15 mouse cellular contexts compared by ENCODE assay signal in genomic region chr17:8100405-8101296, GRCm38 (mm10). TPM values are rescaled to one million over a fixed set of nuclear protein-coding genes. Genes with fewer than 3 reads are reported as not detected.
DNase-seq lines count a peak whose midpoint lies in the region; ATAC-seq and TF ChIP-seq lines count a peak whose summit lies in the region.
"Not testable (repeated sequence)": the region's sequence is repeated elsewhere in the genome, so short reads cannot be mapped to it uniquely, and the experiment has no call there.
"Had no signal": no experiment of that assay in that cellular context is flagged by ENCODE, and none has a peak within 500 bp of the region (broad histone marks: within the 10 kb centered on the region; RNA-seq: fewer than 3 reads in every experiment).

No protein-coding gene starts in this region.

- TF ChIP-seq CTCF in hindbrain, postnatal 0 days (IDR thresholded peaks at IDR 0.05; ENCODE audit: low read depth); midbrain, postnatal 0 days (IDR thresholded peaks at IDR 0.05): not testable (repeated sequence)

- H3K9ac ChIP-seq in forebrain, embryonic 13.5 days; hindbrain, embryonic 12.5 days; hindbrain, postnatal 0 days (replicated peaks; ENCODE audit: low read length); limb, embryonic 11.5 days (ENCODE audit: low read length); midbrain, embryonic 12.5 days (replicated peaks); midbrain, postnatal 0 days (replicated peaks; ENCODE audit: low read length, poor library complexity, severe bottlenecking); neural tube, embryonic 15.5 days (replicated peaks): not testable (repeated sequence)

- not testable (repeated sequence) for H3K4me1 ChIP-seq in forebrain, embryonic 13.5 days; hindbrain, embryonic 12.5 days; hindbrain, postnatal 0 days (ENCODE audit: insufficient read depth, low read length); limb, embryonic 11.5 days (ENCODE audit: control insufficient read depth, insufficient read depth, low read length); midbrain, embryonic 12.5 days; midbrain, postnatal 0 days (ENCODE audit: insufficient read depth, low read length); neural tube, embryonic 15.5 days

- not testable (repeated sequence) for H3K4me2 ChIP-seq in forebrain, embryonic 13.5 days; hindbrain, embryonic 12.5 days (replicated peaks); hindbrain, postnatal 0 days (ENCODE audit: low read depth, low read length); limb, embryonic 11.5 days (ENCODE audit: low read depth, severe bottlenecking); midbrain, embryonic 12.5 days (replicated peaks); midbrain, postnatal 0 days (ENCODE audit: low read depth, low read length, poor library complexity, severe bottlenecking); neural tube, embryonic 15.5 days

- not testable (repeated sequence) for H3K4me3 ChIP-seq in forebrain, embryonic 13.5 days; hindbrain, embryonic 12.5 days; hindbrain, postnatal 0 days (ENCODE audit: low read length); limb, embryonic 11.5 days (ENCODE audit: low read depth, low read length); midbrain, embryonic 12.5 days; midbrain, postnatal 0 days (ENCODE audit: low read depth, low read length); neural tube, embryonic 15.5 days (replicated peaks)

- not testable (repeated sequence) for H3K27ac ChIP-seq in forebrain, embryonic 13.5 days; hindbrain, embryonic 12.5 days; hindbrain, postnatal 0 days; limb, embryonic 11.5 days (replicated peaks; ENCODE audit: low read depth, low read length); midbrain, embryonic 12.5 days (replicated peaks); midbrain, postnatal 0 days (ENCODE audit: low read depth, low read length); neural tube, embryonic 15.5 days (replicated peaks)

- WGBS in forebrain, embryonic 13.5 days: 4% methylated on average over 9 of the region's 26 CpGs
- 35% methylated on average over 7 of the region's 26 CpGs for WGBS in hindbrain, embryonic 12.5 days
- WGBS in hindbrain, postnatal 0 days: 9% methylated on average over 7 of the region's 26 CpGs
- 32% methylated on average over 7 of the region's 26 CpGs for WGBS in limb, embryonic 11.5 days
- WGBS in midbrain, embryonic 12.5 days: 67% methylated on average over 3 of the region's 26 CpGs
- WGBS in midbrain, postnatal 0 days: 10% methylated on average over 5 of the region's 26 CpGs
- WGBS in neural tube, embryonic 15.5 days: 5% methylated on average over 6 of the region's 26 CpGs

- DNase-seq in hindbrain, postnatal 0 days (ENCODE audit: low spot score); limb, embryonic 11.5 days (ENCODE audit: low spot score); midbrain, postnatal 0 days (ENCODE audit: low spot score): not testable (repeated sequence)

- H3K9me3 ChIP-seq in forebrain, embryonic 13.5 days (replicated peaks); hindbrain, embryonic 12.5 days (replicated peaks); hindbrain, postnatal 0 days (ENCODE audit: low read length); limb, embryonic 11.5 days (ENCODE audit: control insufficient read depth, low read length); midbrain, embryonic 12.5 days; midbrain, postnatal 0 days (ENCODE audit: low read length); neural tube, embryonic 15.5 days (replicated peaks): not testable (repeated sequence)

- ATAC-seq in forebrain, embryonic 13.5 days: peak; percentile 85
- ATAC-seq in frontal cortex, adult (ENCODE audit: low TSS enrichment): peak; percentile 77
- peak; percentile 85 for ATAC-seq in hindbrain, embryonic 12.5 days (ENCODE audit: low FRiP score)
- ATAC-seq in hindbrain, postnatal 0 days: peak; percentile 82
- ATAC-seq in limb, embryonic 11.5 days (ENCODE audit: insufficient number of reproducible peaks, low FRiP score, low TSS enrichment, low read depth): 0 out of 2 replicates have a peak, but pooled peaks have one; percentile 21
- peak; percentile 75 for ATAC-seq in midbrain, embryonic 12.5 days (ENCODE audit: low FRiP score, low read depth)
- peak; percentile 70; the same call in 1 of the 2 replicates for ATAC-seq in midbrain, postnatal 0 days (ENCODE audit: low FRiP score)
- peak; percentile 76 for ATAC-seq in neural tube, embryonic 15.5 days (ENCODE audit: low FRiP score)

- H3K27me3 ChIP-seq in forebrain, embryonic 13.5 days; hindbrain, embryonic 12.5 days; hindbrain, postnatal 0 days (ENCODE audit: insufficient read depth, low read length); limb, embryonic 11.5 days (ENCODE audit: control insufficient read depth, insufficient read depth, low read length); midbrain, embryonic 12.5 days; midbrain, postnatal 0 days (ENCODE audit: insufficient read depth, low read length); neural tube, embryonic 15.5 days (replicated peaks): not testable (repeated sequence)

- H3K36me3 ChIP-seq in forebrain, embryonic 13.5 days (ENCODE audit: poor library complexity, severe bottlenecking); hindbrain, embryonic 12.5 days; hindbrain, postnatal 0 days (ENCODE audit: insufficient read depth, low read length); limb, embryonic 11.5 days (ENCODE audit: control insufficient read depth, insufficient read depth, low read length); midbrain, embryonic 12.5 days; midbrain, postnatal 0 days (ENCODE audit: insufficient read depth, low read length); neural tube, embryonic 15.5 days: not testable (repeated sequence)

RNA-seq across cellular contexts. Expression of gene Gm49673, which starts 46.9 kb away (rescaled TPM):
- polyA plus RNA-seq in forebrain, embryonic 13.5 days (2015; fragmentation: Nextera tagmentation; extraction: Ambion mirVana): 0.21 TPM in 1 of 2 replicates, not detected in the other
- polyA plus RNA-seq in hindbrain, embryonic 12.5 days (2016; fragmentation: Nextera tagmentation; extraction: Ambion mirVana): 0.18 TPM in 1 of 2 replicates, not detected in the other
- 1.6 and 6.0 TPM in 2 replicates for total RNA-seq in hindbrain, postnatal 0 days (2014; rRNA removed)
- polyA plus RNA-seq in hindbrain, postnatal 0 days (2015; fragmentation: Nextera tagmentation; extraction: Ambion mirVana): 0.35 and 0.79 TPM in 2 replicates
- 0.35 TPM in 1 of 2 replicates, not detected in the other for polyA plus RNA-seq in limb, embryonic 11.5 days (2014; fragmentation: Nextera tagmentation; extraction: Ambion mirVana)
- 0.26 TPM in 1 of 2 replicates, not detected in the other for polyA plus RNA-seq in midbrain, embryonic 12.5 days (2016; fragmentation: Nextera tagmentation; extraction: Ambion mirVana)
- 3.5 and 5.8 TPM in 2 replicates for total RNA-seq in midbrain, postnatal 0 days (2014; rRNA removed)
- 0.48 TPM in 1 of 2 replicates, not detected in the other for polyA plus RNA-seq in midbrain, postnatal 0 days (2015; fragmentation: Nextera tagmentation; extraction: Ambion mirVana)
- 0.27 TPM in 1 of 2 replicates, not detected in the other for polyA plus RNA-seq in neural tube, embryonic 15.5 days (2015; fragmentation: Nextera tagmentation; extraction: Ambion mirVana)
- total RNA-seq: heart, adult 2 months; heart, postnatal 25 days; megakaryocyte-erythroid progenitor cell, adult 5-6 weeks had no signal
- polyA plus RNA-seq: CD4-positive, CD25-positive, alpha-beta regulatory T cell, adult 4 months; heart, adult 2 months; heart, embryonic 12.5 days; intestine, embryonic 16.5 days; macrophage had no signal

RNA-seq across cellular contexts. Expression of gene Rnaset2a, which starts 47.2 kb away (rescaled TPM):
- polyA plus RNA-seq in forebrain, embryonic 13.5 days (2015; fragmentation: Nextera tagmentation; extraction: Ambion mirVana): 10.3 and 10.9 TPM in 2 replicates
- 16.5 and 21.6 TPM in 2 replicates for polyA plus RNA-seq in hindbrain, embryonic 12.5 days (2016; fragmentation: Nextera tagmentation; extraction: Ambion mirVana)
- 13.7 and 26.9 TPM in 2 replicates for total RNA-seq in hindbrain, postnatal 0 days (2014; rRNA removed)
- polyA plus RNA-seq in hindbrain, postnatal 0 days (2015; fragmentation: Nextera tagmentation; extraction: Ambion mirVana): 24.0 and 25.4 TPM in 2 replicates
- polyA plus RNA-seq in limb, embryonic 11.5 days (2014; fragmentation: Nextera tagmentation; extraction: Ambion mirVana): 20.4 and 21.2 TPM in 2 replicates
- polyA plus RNA-seq in midbrain, embryonic 12.5 days (2016; fragmentation: Nextera tagmentation; extraction: Ambion mirVana): 12.9 and 14.9 TPM in 2 replicates
- total RNA-seq in midbrain, postnatal 0 days (2014; rRNA removed): 12.9 and 17.4 TPM in 2 replicates
- 12.6 and 15.1 TPM in 2 replicates for polyA plus RNA-seq in midbrain, postnatal 0 days (2015; fragmentation: Nextera tagmentation; extraction: Ambion mirVana)
- polyA plus RNA-seq in neural tube, embryonic 15.5 days (2015; fragmentation: Nextera tagmentation; extraction: Ambion mirVana): 12.6 and 17.6 TPM in 2 replicates

Comparison
In these comparisons a context has a peak if more than half of its experiments do, and no peak if none do; other contexts are left out.
1. ATAC-seq: peak in every context shown above with its lines; median percentile 85 in forebrain, embryonic 13.5 days; 85 in hindbrain, embryonic 12.5 days; 82 in hindbrain, postnatal 0 days; 77 in frontal cortex, adult; 76 in neural tube, embryonic 15.5 days; 75 in midbrain, embryonic 12.5 days; 70 in midbrain, postnatal 0 days; 21 in limb, embryonic 11.5 days.